Mouse (Mus musculus) megakaryocyte, embryonic 14.5 days (primary cell): ENCODE results near the gene Rtn4ip1. TPM values are rescaled to one million over a fixed set of nuclear protein-coding genes. Genes with fewer than 3 reads are reported as not detected.
"Not testable (repeated sequence)": the region's sequence is repeated elsewhere in the genome, so short reads cannot be mapped to it uniquely, and the experiment has no call there.

Experiments used
- H3K27me3 ChIP-seq: replicated peaks from 2 replicates; pipeline ENCODE3; 2012; ENCODE audit warnings: inconsistent platforms
- H3K36me3 ChIP-seq: replicated peaks from 2 replicates; pipeline ENCODE3; 2012; ENCODE audit warnings: low read length, inconsistent platforms, mixed read lengths
- H3K4me1 ChIP-seq: 2 replicates; pipeline ENCODE4 v1.6.1; 2012; ENCODE audit warnings: inconsistent platforms
- H3K4me3 ChIP-seq: replicated peaks from 2 replicates; pipeline ENCODE3; 2012; ENCODE audit warnings: moderate library complexity, mild to moderate bottlenecking, inconsistent platforms
- H3K9me3 ChIP-seq: 2 replicates; pipeline ENCODE4 v1.6.1; 2012; ENCODE audit warnings: inconsistent platforms
- FLI1 ChIP-seq: IDR thresholded peaks from 2 replicates; pipeline ENCODE4 v1.6.1; 2012; ENCODE audit warnings: low read length, inconsistent platforms, mixed read lengths
- GATA1 ChIP-seq: IDR thresholded peaks from 3 replicates; pipeline ENCODE4 v1.6.1; 2012; ENCODE audit warnings: mixed read lengths, low read length, inconsistent platforms, borderline replicate concordance
- polyA plus RNA-seq: library from polyadenylated mRNA; stranded (reverse); fragments of >175 nt; gene quantifications from 2 replicates; pipeline ENCODE4 v1.2.3, GENCODE M21; 2012; ENCODE audit warnings: low replicate concordance; ENCODE audit not compliant: insufficient read depth

Gene Rtn4ip1
- polyA plus RNA-seq, 1 experiment, result 2.1 TPM

DNA sequence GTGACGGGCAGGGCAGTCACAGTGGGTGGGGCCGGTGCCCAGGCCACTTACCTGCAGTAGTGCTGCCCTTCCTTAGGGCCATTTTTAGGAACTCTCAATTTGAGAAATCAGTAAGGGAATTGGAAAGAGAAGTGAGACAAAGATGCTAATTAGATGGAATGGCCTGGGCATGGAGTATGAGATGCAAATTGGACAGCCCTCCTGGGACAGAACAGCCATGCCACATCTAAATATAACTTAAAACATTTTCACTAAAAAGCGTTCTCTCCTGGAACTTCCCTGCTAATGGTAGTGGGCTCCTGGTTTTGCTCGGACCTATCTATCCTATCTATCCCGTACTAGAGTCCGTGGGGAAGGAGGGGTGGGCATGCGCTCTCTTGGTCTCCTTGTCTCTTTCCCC, 3.3 kb upstream of the Rtn4ip1 start:
- Histone ChIP-seq H3K4me3 (no peak overlapping the region), H3K4me1 (peaks cover 29% of the 10 kb centered on the region), H3K36me3 (peaks cover 31% of the 10 kb centered on the region), H3K9me3 (no peaks in the 10 kb centered on the region), H3K27me3 (no peaks in the 10 kb centered on the region)
- TF ChIP-seq FLI1 (no peak), GATA1 (no peak)

DNA sequence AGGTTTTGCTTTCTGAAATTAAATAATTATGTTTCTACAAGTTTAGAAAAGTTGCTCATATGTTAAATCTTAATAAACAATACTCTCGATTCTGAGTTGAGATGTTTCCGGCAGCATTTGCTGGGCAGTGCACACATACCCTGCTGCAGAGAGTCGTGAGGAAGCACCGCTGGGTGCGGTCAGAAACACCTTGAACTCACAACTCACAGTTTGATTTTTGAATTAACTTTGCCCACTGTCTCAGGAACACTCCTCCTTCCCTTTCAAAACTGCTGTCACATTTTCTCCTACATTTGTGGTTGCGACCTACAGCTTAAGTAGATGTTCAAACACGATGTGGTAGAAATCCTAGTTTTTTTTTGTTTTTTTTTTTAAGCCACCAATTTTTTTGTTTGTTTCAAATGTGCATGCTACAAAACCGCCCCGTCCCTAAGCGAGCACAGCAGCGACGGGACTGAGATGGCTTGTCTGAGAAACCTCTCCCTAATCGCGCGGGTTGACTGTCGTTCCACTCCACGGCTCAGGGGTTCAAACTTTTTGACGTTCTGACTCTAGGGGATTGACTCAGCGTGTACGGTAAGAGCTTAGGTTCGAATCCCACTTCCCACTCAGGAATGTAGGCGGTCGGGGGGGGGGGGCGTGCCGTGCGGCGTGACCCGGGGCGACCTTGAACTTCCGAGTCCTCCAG, 580 bp upstream of the Rtn4ip1 start:
- peaks cover 35% of the 10 kb centered on the region for H3K4me1 ChIP-seq
- no peaks in the 10 kb centered on the region for H3K27me3 ChIP-seq
- no peaks in the 10 kb centered on the region for H3K9me3 ChIP-seq
- TF ChIP-seq FLI1, result no peak
- TF ChIP-seq GATA1, result no peak
- peak overlapping the region; percentile 98 for H3K4me3 ChIP-seq
- peaks cover 14% of the 10 kb centered on the region for H3K36me3 ChIP-seq

DNA sequence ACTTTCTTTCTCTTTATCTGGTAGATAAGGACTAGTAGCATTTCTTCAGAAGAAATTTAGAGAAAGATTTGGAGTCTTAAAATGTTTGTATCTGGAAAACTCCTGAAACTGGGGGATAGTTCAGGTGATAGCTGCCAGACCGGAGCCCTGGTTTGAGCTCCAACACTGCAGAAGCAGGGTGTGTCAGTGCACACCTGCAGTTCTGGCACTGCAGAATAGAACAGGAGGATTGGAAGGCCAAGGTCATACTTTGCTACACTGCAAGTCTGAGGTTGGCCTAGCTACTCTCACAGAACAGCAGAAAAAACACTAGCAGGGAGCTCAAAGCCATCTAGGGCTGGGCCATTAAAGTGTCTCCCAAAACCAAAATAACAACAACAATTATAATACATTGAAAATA, 3.0 kb downstream of the Rtn4ip1 start:
- no peaks in the 10 kb centered on the region for H3K27me3 ChIP-seq
- H3K9me3 ChIP-seq, result no peaks in the 10 kb centered on the region
- no peak for TF ChIP-seq FLI1
- no peak for TF ChIP-seq GATA1
- peaks cover 41% of the 10 kb centered on the region for H3K4me1 ChIP-seq
- H3K4me3 ChIP-seq, result no peak overlapping the region
- H3K36me3 ChIP-seq, result peaks cover 13% of the 10 kb centered on the region

DNA sequence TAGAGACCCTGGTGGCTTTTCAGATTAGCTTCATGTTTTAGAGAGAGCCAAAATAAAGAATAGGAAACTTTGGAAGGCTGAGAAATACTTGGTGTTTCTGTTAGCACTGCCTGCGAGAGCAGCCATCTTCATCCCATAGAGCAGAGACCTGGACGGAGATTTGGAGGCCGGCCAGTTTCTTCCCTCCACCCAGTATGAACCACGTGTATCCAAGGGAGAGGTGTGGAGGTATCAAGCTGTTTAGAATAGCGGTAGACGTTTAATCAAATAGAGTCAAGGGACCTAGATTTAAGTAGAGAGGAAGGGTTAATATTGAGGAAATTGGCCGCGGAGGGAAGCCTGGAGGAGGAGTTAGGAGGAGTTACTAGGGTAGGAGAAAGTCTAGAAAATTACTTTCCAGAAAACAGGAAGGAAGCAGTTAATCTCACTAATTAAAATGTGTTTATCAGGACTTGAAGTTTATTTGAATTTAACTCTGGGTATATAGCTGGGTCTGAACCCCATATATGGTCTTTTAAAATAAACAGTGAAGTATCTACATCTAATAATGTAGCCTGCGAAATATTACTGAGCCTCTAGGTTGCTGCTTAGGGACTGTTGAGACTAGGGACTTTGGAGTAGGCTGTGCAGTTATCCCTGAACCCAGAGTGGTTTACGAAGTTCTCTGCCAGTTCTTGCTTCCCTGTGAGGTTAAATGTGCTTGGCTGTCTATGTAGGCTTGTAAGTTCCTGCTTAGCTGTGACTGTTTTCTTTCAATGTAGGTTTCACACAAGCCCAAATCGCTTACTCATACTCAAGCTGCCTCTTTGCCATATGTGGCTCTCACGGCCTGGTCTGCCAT, 8.6 kb downstream of the Rtn4ip1 start:
- Histone ChIP-seq H3K9me3 (no peaks in the 10 kb centered on the region), H3K4me1 (peaks cover 32% of the 10 kb centered on the region), H3K4me3 (peak overlapping the region; percentile 9), H3K27me3 (no peaks in the 10 kb centered on the region), H3K36me3 (peaks cover 51% of the 10 kb centered on the region)
- no peak for TF ChIP-seq FLI1
- no peak for TF ChIP-seq GATA1

DNA sequence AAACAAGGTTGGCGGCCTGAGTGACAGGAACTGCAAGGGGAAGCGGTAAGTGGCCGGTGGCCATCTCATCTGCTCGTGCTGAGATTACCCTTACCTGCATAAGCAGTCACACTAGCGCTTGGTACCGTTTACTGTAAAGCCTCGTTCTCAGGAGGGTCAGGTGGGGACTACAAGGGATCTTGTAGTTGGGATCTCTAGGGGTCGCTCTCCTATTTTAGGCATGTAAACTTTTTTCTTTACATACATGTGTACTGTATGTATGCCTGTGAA, 9.2 kb downstream of the Rtn4ip1 start:
- H3K27me3 ChIP-seq, result no peaks in the 10 kb centered on the region
- peaks cover 55% of the 10 kb centered on the region for H3K36me3 ChIP-seq
- peak overlapping the region; percentile 9 for H3K4me3 ChIP-seq
- H3K9me3 ChIP-seq, result no peaks in the 10 kb centered on the region
- H3K4me1 ChIP-seq, result peaks cover 30% of the 10 kb centered on the region
- TF ChIP-seq GATA1, result no peak
- no peak for TF ChIP-seq FLI1

DNA sequence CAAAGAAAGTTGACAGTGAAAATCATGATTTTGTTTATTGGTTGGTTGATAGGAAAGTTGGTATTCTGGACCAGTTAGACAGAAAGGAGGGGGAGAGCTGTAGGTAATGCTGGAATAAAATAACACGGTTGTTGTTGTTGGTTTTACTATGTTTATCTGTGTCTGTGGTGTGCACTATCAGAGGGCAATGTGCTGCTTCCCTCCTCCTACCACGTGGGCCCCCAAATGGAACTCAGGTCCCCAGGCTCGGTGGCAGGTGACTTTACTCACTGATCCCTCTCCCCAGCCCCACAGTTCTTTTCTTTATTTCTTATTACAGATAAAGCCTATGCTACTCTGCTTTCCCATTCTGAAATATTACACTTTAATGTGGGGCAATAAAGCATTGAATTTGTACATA, 10.6 kb downstream of the Rtn4ip1 start:
- H3K36me3 ChIP-seq, result peaks cover 68% of the 10 kb centered on the region
- H3K9me3 ChIP-seq, result no peaks in the 10 kb centered on the region
- H3K4me3 ChIP-seq, result no peak overlapping the region
- H3K27me3 ChIP-seq, result no peaks in the 10 kb centered on the region
- TF ChIP-seq FLI1, result no peak
- TF ChIP-seq GATA1, result no peak
- H3K4me1 ChIP-seq, result peaks cover 33% of the 10 kb centered on the region

DNA sequence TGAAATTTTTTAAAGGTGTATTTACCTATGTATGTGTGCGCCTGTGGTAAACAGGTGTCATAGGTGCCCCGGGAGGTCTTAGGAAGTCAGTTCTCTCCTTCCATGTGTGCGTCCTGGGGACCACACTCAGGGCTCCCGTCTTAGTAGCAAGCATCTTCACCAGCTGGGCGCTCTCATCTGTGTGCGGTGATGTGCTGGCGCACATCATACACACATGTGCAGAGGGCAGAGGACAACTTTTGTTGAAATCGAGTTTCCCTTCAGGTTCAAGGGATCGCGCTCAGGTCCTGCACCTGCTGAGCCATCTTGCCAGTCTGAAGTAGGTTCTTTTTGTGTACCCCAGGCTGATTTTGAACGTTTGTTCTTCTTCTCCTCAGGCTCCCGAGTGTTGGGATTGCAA, 14.6 kb downstream of the Rtn4ip1 start:
- no peaks in the 10 kb centered on the region for H3K9me3 ChIP-seq
- TF ChIP-seq FLI1 (no peak), GATA1 (no peak)
- H3K27me3 ChIP-seq, result no peaks in the 10 kb centered on the region
- peaks cover 30% of the 10 kb centered on the region for H3K4me1 ChIP-seq
- H3K36me3 ChIP-seq, result peaks cover 66% of the 10 kb centered on the region
- H3K4me3 ChIP-seq, result no peak overlapping the region

DNA sequence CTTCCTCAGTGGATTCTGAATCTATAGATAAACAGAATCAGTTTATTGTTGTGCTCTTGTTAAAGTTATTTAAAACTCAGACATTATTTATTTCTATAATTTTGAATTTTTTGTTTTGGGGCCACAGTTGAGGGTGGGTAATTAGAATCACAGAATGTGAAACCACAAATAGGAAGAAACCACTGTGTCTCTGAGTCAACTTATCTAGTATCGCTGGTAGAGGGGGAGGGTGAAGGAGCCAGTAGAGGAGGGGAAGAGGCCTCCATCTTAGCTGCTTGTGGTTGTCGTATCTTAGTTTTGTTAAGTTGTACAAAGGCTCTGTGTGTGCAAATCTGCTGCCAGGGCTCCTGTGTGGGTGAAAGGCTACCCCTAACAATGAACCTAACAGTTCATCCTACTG, 15.1 kb downstream of the Rtn4ip1 start:
- peaks cover 36% of the 10 kb centered on the region for H3K4me1 ChIP-seq
- no peaks in the 10 kb centered on the region for H3K9me3 ChIP-seq
- H3K4me3 ChIP-seq, result no peak overlapping the region
- TF ChIP-seq FLI1 (no peak), GATA1 (no peak)
- H3K36me3 ChIP-seq, result peaks cover 65% of the 10 kb centered on the region
- H3K27me3 ChIP-seq, result no peaks in the 10 kb centered on the region

DNA sequence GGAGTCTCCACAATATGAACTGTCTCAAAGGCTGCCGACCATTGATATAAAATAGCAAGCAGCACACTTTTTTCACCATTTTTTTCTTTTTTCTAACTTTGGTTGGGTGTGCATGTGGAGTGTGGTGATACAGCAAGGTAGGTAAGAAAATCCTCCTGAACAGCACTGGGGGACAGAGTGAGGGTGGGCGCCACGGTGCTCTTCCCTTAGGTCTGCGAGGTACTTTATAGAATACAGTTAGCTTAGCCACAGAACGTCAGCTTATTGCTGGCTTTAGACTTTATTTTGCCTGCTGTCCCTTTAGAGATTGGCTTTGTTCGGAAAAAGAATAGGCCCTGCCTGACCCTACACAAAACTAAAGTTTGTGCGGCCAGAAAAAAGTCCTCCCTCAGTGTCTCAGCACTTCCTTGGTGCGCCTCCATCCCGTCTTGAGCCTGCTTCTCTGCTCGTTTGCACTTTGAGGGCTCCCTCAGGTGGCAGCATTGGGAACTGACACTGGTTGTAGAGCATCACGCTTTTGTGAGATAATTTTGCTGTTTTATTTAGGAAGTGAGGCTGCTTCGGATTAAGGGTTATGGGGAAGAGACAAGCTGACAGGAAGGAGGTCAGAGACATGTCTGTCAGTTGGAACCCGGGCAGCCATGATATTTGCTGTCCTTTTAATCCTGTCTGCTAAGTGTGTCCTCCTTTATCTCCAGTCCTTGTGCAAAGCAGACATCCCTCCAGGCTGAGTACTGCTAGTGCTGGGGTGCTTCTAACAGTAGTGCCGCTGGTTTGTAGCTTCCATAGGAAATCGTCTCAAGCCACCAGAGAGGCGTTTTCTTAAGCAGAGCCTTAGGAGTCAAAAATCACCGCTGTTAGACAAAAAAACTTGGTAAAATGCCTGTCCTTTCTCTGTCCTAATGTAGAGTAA, 17.3 kb downstream of the Rtn4ip1 start:
- Histone ChIP-seq H3K36me3 (peaks cover 65% of the 10 kb centered on the region), H3K9me3 (no peaks in the 10 kb centered on the region), H3K27me3 (no peaks in the 10 kb centered on the region), H3K4me3 (peak overlapping the region; percentile 57), H3K4me1 (peaks cover 34% of the 10 kb centered on the region)
- TF ChIP-seq FLI1 (no peak), GATA1 (no peak)

DNA sequence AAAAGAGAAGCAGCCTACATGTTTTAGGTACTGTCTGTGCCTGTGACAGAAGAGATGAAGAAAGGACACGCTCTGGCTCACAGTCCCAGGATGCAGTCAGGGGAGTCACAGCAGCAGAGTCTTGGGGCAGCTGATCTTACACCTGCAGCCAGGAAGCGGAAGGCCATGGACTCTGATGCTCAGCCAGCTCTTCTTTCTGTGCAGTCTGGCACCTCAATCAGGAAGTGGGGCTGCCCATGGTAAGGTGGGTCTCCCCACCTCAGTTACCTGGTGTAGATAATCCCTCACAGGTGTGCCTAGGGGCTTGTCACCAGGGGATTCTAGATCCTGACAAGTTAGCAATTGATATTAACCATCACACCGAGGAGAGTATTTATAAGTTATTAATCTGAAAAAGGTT, 21.5 kb downstream of the Rtn4ip1 start:
- Histone ChIP-seq H3K4me3 (no peak overlapping the region), H3K27me3 (no peaks in the 10 kb centered on the region), H3K4me1 (peaks cover 38% of the 10 kb centered on the region), H3K36me3 (peaks cover 52% of the 10 kb centered on the region), H3K9me3 (no peaks in the 10 kb centered on the region)
- TF ChIP-seq GATA1 (no peak), FLI1 (no peak)

DNA sequence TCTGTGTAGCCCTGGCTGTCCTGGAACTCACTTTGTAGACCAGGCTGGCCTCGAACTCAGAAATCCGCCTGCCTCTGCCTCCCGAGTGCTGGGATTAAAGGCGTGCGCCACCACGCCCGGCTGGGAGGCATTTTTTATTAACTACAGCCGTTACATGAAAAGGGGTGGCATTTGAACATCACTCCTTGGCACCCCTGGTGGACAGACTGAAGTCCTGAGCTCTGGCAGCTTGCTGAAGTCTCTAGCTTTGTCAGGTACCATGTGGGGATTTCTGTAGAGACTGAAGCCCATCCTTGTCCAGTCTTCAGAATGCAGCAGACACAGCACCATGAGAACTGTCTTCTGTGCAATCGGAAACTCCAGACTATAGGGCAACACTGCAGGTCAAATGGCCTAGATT, 24.2 kb downstream of the Rtn4ip1 start:
- Histone ChIP-seq H3K4me1 (peaks cover 32% of the 10 kb centered on the region), H3K36me3 (peaks cover 70% of the 10 kb centered on the region)
- H3K9me3 ChIP-seq, H3K27me3 ChIP-seq, H3K4me3 ChIP-seq: not testable (repeated sequence)
